Mouse (Mus musculus): ENCODE data around the gene Slc22a16. TPM values are rescaled to one million over a fixed set of nuclear protein-coding genes. Genes with fewer than 3 reads are reported as not detected.

Slc22a16 gene
- polyA plus RNA-seq, 1 experiment from 2014 or later = not detected

Other genes starting within 250 kb of the Slc22a16 start
- 11.3 and 12.3 TPM in 2 replicates for gene Cdk19, start 230.8 kb upstream of the Slc22a16 start, polyA plus RNA-seq (2014; fragmentation: Nextera tagmentation; extraction: Ambion mirVana)
- 0.20 TPM in 1 of 2 replicates, not detected in the other for gene Ddo, start 59.7 kb downstream of the Slc22a16 start, polyA plus RNA-seq (2014; fragmentation: Nextera tagmentation; extraction: Ambion mirVana)
- gene Mettl24, start 112.9 kb downstream of the Slc22a16 start, polyA plus RNA-seq (2014; fragmentation: Nextera tagmentation; extraction: Ambion mirVana) = 0.81 and 0.98 TPM in 2 replicates

Measured in embryonic facial prominence, embryonic 11.5 days (tissue).